Mouse (Mus musculus) urinary bladder, postnatal 14 days (tissue): ENCODE results near the gene Arid1a.
"Not testable (repeated sequence)": the region's sequence is repeated elsewhere in the genome, so short reads cannot be mapped to it uniquely, and the experiment has no call there.

Source experiments
- DNase-seq: peaks from one replicate; pipeline ENCODE4 v3.0.0; 2021; ENCODE audit warnings: low spot score

Gene Arid1a

GRCm38 (mm10) chr4:133651986-133652385, 104.6 kb downstream of the Arid1a start:
- no peak for DNase-seq

GRCm38 (mm10) chr4:133651445-133651844, 105.1 kb downstream of the Arid1a start:
- DNase-seq, result no peak

- DNase-seq, result peak; percentile 84
Measured at GRCm38 (mm10) chr4:133649989-133650699, 106.4 kb downstream of the Arid1a start, which contains the start of gene Zdhhc18. TSS of gene Zdhhc18 (minus strand) at chr4:133650154.

- not testable (repeated sequence) for DNase-seq
Measured at GRCm38 (mm10) chr4:133649464-133649863, 107.1 kb downstream of the Arid1a start.

GRCm38 (mm10) chr4:133645680-133646079, 110.9 kb downstream of the Arid1a start:
- no peak for DNase-seq

- DNase-seq, result no peak
Measured at GRCm38 (mm10) chr4:133645195-133645594, 111.4 kb downstream of the Arid1a start.

GRCm38 (mm10) chr4:133634043-133634410, 122.5 kb downstream of the Arid1a start:
- DNase-seq, result no peak

- peak; percentile 88 for DNase-seq
Measured at GRCm38 (mm10) chr4:133633332-133634042, 123.1 kb downstream of the Arid1a start.

- peak; percentile 36 for DNase-seq
Measured at GRCm38 (mm10) chr4:133632483-133633327, 123.9 kb downstream of the Arid1a start.

GRCm38 (mm10) chr4:133631769-133632411, 124.7 kb downstream of the Arid1a start:
- no peak for DNase-seq

- DNase-seq, result no peak
Measured at GRCm38 (mm10) chr4:133631071-133631768, 125.3 kb downstream of the Arid1a start.

GRCm38 (mm10) chr4:133630326-133630920, 126.1 kb downstream of the Arid1a start:
- DNase-seq, result no peak

- no peak for DNase-seq
Measured at GRCm38 (mm10) chr4:133629191-133629590, 127.4 kb downstream of the Arid1a start.
